Mouse (Mus musculus) T-cell, adult 2 months (primary cell): ENCODE data around the gene Smim13.
"Not testable (repeated sequence)": the region's sequence is repeated elsewhere in the genome, so short reads cannot be mapped to it uniquely, and the experiment has no call there.

Experiments used
- DNase-seq: peaks from one replicate; pipeline ENCODE4 v3.0.0; 2022; ENCODE audit warnings: low spot score

The Smim13 gene

DNA sequence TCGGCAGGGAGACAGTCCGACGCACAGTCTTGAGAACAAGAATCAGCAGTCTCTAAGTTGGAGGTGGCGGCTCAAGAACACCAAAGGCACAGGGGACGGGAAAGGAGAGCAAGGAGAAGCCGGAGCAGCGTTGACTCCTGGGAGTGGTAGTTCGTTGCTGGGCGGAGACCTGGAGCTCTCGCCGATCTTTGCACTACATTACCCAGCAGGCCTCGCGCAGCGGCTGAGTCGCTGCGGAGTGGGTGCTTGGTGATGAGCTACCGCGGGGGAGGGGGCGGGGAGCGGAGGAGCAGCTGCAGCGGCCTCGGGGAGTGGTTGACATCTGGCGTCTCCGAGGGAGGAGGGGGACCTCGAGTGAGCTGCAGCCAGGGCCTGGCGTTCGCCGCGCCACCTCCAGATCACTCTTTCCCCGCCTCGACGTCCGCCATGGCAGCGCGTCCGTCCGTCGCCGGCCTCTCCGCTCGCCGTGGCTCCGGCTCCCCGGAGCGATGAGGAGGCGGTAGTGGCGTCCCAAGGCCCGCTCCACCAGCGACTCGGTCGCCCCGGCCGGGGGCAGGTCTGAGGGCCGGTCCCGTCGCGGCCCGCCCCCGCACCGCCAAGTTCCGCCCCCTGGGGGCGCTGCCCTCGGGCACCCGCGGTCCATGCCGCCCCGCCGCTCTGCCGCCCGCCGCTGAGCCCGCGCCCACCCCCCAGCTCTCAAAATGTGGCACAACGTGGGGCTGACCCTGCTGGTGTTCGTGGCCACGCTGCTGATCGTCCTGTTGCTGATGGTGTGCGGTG is at the start of gene Smim13:
Gene Smim13 (plus strand): TSS at position 307 of the 780 bp plus-strand sequence.
- DNase-seq = peak; percentile 94

DNA sequence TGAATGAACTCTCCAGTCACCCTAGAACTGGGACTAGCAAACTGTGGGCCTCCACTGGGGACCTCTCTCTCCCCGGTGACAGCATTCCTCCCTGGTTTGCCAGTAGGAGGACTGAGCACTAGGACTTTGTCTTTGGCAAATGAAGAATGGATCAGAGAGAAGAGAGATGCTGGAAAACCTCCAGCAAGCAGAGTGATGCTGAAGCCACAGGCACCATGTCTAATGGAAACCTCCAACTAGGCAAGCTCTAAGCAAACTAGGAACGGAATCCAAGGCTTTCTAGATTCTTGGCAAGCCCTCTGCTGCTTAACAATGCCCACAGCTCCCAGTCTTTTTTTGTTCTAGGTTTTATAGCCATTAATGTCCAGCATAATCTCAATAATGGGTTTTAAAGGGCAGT is 48.8 kb upstream of the Smim13 start:
- no peak for DNase-seq

DNA sequence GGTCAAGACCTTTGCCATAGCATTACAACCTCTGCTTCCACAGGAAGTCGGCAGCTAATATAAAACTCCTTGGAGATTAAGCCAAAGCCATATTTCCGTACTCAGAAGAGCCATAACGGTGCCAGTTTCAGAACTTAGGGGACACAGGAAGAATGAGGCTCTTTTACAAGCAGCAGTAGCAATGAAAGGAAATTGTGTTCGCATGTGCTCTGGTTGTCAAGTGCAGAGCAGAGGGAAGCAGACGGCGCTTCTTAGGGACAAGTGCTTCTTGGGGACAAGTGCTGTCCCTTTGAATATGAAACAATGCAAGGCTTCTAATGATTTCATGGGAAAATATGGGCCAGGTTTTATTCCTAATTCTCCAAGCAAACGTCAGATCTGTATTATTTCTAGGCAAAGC is 46.4 kb upstream of the Smim13 start:
- no peak for DNase-seq

DNA sequence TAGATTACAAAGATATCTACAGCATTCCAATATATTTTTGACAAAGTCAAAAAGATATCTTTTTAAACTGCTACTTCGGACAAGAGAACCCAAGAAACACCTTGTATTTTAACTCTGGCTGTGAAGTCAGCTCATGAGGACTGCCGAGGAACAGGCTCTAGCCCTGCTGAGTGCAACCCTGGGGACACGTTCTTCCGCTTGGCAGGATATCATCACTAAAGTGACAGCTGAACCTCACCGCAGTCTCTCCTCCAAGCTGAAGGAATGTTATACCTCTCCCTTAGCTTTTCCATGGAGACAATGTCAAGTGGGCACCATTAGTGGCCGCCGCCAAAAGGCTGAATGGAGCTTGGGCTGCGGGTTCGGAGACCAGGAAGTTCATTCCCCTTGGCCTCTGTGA is 46.0 kb upstream of the Smim13 start:
- DNase-seq = no peak

DNA sequence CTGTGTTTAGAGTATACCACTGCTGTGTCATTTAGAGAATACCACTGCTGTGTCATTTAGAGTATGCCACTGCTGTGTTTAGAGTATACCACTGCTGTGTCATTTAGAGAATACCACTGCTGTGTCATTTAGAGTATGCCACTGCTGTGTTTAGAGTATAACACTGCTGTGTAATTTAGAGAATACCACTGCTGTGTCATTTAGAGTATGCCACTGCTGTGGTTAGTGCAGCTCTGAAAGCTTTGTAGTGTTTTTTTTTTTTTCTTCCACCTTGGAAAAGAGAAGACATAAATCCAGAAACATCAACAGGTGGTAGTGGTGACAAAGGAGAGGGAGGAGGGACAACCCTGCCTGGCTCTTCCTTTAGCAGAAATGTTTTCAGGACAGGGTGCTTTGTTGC is 44.1 kb upstream of the Smim13 start:
- not testable (repeated sequence) for DNase-seq

DNA sequence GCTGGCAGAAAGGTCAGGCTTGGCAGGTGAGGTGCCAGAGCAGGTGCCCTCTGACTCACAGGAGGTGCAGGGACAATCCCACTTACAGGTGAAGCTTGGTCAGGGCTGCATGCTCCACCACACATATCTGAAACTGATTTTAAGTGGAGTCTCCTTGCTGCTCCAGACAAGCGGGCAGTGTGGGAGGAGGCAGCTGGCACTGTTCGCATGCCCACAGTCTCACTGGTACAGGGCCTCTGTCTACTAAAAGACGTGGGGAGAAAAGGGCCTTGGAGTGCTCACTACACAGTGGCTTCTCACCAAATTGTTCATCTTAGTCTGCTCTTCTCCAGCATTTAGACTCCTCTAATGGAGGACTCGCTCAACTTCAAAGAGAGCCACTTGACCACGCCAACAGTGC is 43.4 kb upstream of the Smim13 start:
- DNase-seq = no peak

DNA sequence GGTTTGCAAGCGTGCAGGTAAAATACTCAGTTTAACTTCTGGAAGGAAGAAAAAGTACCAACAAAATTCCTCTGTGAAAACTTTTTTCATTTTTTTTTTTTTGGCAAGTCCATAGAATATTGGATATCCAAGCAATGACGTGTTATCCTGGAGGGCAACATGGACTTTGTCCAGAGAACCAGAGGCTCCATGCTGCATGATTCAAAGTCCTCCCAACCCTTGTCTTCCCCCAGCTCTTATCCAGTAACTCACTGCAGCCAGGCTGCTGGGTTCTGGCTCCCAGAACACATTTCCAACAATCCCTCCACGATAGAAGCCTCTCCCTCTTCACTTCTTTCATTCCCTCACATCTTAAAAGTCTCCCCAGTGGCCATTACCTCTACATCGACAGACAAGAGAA is 38.4 kb upstream of the Smim13 start:
- no peak for DNase-seq

DNA sequence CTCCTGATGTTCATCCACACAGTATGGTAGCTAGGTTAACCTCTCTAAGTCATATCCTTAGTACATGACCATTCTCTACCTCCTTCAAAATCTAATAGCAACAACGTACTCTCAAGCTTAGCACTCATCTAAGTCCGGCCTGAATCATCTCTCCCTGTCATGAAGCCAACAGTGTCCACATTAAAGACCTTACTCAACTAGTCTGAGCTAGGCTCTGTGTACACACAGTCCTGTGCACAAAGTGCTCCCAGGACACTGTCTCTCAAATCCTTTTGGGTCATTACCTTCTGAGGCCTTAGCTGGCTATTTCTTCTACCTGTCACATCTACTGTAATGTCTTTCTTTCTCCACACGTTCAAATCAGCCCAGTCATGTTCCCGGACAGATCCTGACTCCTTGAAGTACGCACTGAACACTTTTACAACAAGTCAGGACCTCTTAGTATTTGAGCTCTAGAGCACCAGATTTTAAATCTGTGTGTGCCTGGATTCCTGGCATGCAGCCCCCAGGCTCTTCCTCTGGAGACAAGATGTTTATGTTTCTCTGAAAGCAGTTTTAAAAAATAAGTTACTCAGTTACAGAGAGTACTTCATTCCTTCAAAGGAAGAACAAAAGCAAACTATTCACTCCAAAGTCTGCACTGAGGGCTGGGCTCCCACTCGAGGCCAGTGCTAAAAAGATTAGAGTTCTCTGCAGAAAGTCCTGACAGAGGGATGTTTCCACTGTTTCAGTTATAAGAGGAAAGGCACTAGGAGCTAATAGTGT is 36.9 kb upstream of the Smim13 start:
- DNase-seq = no peak

DNA sequence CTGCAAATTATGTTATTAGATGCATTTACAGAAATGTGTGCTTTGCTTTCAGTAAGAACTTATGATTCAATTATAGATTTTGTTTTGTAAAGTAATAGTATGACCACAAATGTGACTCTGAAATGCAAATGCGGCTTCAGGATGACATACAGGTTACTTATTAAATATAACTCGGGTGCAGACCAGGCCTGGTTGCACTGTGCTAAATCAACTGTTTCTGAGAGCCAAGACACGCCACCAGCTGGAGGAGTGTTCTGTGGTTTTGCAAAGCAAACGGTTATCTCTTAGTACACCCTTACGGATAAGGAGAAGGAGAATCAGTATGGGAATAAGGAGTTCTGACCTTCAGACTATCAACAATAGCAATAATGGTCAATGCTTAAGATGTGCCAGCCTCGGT is 34.0 kb upstream of the Smim13 start:
- DNase-seq = no peak

DNA sequence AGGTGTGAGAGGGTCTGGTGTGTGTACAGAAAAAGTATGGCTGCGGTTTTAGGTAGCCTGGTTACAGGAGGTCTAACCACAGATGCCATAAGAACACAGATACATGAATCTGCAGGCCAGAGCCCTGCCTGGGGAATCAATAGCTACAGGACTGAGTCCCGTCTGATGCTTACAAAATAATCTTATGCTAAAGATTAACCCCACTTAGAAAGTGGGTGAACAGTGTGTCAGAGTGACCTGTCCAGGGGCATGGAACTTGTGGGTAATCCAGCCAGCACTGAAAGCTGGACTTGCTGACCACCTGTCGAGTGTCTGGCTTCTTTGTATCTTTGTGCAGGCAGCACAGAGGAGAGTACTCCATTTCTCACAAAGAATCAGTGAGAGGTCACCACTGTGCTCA is 33.4 kb upstream of the Smim13 start:
- no peak for DNase-seq

DNA sequence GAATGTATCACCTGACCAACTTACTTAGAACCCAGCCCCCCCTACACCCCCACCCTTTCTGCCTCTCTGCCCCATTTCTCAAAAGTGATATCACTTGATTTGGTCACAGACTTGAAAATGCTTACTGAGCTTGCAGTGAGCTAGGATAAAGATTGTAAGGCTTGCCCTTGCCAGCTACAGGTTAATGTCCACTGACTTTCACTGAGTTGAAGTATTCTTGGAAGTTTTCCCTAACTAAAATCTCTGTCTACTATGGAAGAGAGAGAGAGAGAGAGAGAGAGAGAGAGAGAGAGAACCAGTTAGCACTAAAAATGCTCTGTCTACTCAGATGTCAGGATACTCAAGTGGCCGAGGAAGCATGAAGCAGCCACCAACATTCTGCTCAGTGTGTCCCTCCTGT is 30.6 kb upstream of the Smim13 start:
- DNase-seq = no peak

DNA sequence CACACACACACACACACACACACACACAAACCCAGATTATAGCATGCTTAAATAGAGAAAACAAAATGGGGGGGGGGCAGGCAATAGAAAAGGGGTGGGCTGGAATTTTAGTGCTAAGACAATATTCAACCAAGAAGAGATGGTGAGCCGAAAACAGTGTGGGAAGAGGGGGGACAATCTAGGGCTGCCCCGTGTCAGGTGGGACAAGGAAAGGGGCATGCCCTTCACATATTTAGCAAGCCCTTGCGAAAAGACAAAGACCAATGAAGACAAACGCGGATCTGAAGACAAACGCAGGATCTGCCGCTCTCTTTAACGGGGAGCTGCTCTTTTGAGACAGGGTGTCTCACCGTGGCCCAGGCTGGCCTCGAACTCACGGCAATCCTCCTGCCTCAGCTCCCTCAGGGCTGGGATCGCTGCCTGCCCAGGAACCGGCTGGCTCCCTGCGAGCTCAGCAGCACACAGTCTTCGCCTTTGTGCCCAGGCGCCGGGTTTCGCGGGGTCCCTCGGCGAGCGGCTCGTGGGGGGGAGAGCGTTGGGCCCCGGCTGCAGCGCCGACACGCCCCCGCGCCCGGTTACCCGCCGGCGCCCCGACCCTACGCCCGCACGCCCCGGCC is 29.8 kb upstream of the Smim13 start:
- no peak for DNase-seq

DNA sequence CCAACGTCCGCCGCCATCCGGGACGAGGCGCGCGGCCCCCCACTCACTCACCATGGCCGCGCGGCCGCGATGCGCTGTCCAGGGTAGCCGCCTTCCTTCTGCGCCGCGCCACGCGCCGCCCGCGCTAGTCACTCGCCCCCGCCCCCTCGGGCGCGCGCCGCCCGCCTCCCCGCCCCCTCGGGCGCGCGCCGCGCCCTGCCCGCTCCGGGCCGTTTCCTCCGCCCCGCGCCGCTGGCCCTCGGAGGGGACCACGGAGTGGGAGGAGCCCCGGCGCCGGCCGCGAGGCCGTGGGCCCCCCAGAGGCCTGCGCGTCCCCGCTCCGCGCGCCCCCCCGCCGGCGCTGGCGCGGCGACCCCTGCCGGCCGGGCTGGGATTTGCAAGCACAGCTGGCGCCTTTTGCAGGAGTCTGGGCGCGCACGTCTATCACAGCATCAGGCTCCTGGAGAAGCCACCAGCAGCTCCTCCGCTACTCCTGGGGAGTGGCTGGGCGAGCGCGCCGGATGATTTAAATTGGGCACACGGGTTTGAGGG is 29.3 kb upstream of the Smim13 start, which contains the start of gene Elovl2:
Gene Elovl2 (minus strand): TSS at position 102 of the 531 bp plus-strand sequence.
- DNase-seq = peak; percentile 55

DNA sequence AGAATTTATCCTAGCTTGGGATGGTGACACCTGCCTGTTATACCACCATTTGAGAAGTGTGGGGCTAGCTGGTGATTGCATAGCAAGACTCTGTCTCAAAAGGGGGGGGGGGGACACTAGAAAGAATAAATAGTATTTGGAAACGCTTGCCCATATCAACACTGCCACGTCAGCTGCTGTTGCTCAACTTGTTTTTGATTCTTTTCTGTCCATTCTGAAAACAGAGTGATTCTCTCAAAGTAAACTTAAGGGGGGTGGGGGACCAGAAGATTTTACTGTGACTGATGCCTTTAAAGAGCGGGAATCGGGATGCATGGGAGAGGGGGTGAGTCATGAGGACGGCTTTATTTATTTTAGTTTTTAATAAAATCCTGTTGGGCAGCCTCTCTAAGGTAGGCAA is 23.1 kb upstream of the Smim13 start:
- DNase-seq = no peak

DNA sequence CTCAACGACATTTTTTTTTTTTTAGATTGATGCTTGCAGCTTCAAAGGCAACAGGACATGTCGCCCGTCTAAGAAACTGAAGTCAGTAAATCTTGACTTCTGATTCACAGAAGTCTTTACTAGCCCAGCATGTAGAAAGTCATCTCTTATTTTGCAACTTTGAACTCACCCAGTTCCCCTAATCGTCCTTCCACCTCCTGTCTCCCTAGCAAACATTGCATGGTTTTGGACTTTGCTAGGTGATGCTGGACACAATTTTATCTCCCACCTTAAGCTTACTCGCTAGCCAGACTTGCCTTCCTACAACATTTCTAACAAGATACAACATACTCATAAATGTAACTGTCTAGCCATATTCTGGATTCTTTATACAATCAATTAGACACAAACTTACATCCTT is 21.6 kb upstream of the Smim13 start:
- DNase-seq = no peak

DNA sequence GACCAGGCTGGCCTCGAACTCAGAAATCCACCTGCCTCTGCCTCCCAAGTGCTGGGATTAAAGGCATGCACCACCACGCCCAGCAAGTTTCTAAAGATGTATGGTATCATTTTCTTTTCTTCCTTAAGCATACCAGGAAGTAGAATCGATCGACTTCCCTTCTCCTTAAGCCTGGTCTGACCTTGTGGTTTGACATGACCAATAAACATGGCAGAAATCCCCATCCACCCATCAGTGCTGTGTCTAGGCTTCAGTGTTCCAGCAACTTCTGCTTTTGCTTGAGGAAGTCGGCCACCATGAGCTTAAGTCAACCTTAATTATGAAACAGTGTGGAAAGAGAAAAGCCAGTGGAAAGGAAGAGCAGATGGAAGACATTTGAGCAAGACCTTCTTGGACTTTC is 19.4 kb upstream of the Smim13 start:
- no peak for DNase-seq

DNA sequence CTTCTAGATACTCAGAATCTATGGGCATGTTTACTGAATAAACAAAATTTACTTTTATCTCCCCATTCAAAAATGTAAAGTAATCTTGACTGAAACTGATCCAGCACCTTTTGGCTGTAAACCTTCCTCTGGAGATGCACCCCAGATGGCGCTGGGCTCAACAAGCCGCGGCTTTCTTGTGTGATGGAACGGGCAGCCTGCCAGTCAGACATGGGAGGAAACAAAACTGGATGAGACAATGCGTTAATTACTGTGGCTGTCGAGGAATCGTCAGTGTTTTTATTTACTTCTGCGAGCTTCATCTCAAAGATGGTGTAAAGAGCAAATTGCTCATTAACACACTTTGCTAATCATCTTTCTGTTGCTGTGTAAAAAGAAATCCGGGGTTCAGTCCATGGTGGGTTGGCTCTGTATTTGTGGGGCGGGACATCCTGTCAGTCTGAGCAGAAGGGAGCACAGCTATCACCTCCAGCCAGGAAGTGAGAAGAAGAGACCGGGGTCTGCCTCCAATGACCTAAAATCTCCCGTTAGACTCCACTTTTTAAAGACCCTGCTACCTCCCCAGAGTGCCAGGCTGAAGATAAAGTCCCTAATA is 18.2 kb upstream of the Smim13 start:
- no peak for DNase-seq

DNA sequence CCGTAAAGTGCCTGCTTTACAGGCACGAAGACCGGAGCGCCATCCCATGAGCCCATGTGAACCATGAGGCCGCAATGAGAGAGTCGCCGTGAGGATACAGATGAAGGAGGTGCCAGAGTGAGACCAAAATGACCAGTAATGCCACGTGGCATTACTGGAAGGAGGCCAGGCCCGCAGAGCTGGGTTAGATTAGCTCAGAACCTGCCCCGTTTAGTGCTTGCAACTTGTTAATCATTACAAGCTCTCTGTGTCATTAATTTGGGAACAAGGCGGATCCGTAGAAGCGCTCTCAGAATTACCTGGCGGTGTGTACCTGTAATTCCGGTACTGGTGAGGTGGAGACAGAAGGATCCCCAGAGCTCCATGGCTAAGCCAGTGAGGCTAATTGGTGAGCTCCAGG is 17.4 kb upstream of the Smim13 start:
- no peak for DNase-seq

DNA sequence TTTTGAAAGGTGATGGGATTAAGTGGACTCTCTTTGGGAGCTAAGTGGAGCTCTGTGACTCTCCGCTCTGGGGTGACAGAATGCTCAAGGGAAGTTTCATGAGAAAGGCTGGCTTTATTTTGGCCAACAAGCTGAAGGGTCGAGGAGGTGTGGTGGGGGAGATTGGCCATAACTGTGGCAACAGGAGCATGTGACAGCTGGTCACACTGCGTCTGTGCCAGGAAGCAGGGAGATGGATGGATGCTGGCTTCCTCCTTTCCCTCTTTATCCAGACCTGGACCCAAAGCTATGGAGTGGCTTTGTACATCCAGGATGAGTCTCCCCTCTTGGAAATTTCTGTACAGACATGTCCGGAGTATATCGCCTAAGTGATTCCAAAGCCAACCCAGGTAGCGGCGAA is 16.4 kb upstream of the Smim13 start:
- DNase-seq = no peak

DNA sequence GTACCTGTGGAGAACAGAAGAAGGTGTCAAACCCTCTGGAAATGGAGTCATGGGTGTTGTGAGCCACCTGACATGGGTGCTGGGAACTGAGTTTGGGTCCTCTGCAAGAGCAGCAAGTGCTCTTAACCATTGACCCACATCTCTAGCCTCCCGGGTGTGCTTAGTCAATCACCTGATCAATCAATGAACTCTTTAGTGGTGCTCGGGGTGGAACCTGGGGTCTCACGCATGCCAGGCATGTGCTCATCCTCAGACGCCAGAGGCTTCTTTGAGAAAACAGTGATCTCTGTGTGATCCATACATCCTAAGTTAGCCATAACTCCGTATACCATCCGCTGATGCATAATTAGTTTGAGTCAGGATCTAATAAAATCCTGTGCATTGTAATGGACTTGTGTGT is 14.5 kb upstream of the Smim13 start:
- DNase-seq = no peak

DNA sequence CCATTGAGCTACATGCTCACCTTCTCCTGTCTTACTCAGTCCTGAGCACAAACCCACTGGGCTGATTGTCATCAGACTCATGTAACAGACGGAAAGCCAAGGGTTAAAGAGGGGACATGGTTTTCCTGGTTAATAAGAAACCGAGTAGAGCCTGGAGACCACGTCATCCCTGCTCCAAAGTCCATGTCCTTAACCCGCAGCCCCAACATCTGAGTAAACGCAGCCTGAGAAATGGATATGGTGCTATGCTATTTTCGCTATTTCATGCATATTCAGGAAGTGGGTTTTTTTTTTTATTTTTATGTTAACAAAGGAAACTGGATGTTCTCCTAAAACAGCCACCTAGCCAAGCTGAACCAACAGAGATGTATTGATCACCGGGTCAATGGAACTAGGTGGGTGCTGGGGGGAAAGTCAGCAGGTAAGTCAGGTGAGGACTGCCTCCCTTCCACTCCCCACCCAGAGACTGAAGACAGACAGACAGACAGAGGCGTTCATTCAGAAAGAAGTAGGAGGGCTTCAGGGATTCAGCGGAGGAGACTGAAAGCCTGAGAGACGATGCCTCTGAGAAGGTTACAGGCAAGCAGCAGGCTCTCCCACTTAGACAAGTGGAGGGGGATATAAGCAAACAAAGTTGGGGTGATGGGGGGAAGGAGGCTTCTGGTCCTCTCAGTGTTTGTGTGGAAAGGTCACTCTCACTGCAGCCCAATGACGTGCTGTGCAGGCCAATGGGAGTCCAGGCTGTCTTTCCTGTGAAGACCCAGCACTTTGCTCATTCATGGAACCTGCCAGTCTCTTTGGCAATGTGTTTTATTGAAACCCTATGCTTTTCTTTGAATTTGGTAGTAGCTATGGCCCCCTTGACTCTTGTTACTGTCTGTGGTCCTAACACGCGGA is 13.6 kb upstream of the Smim13 start:
- DNase-seq = no peak
